Mouse (Mus musculus): ENCODE data around the gene Rnf181. TPM values are rescaled to one million over a fixed set of nuclear protein-coding genes. Genes with fewer than 3 reads are reported as not detected.
A peak's percentile ranks its signal among the peaks of the same experiment; 100 is the strongest.

The Rnf181 gene
- polyA plus RNA-seq, 1 experiment from 2014 or later = 111 TPM

- Histone ChIP-seq H3K4me1 (peaks cover 9% of the 10 kb centered on the region), H3K4me3 (peak overlapping the region; percentile 54), H3K9me3 (no peaks in the 10 kb centered on the region), H3K27me3 (ENCODE audit: poor library complexity, severe bottlenecking) (peaks cover 39% of the 10 kb centered on the region), H3K27ac (peak overlapping the region; percentile 71), H3K36me3 (replicated peaks) (no peaks in the 10 kb centered on the region)
- DNase-seq (ENCODE audit: extremely low spot score, low spot score) = no peak
- WGBS = 46% methylated on average over 7 of the region's 7 CpGs
Measured at GRCm38 (mm10) chr6:72379377-72380130, 12.8 kb upstream of the Rnf181 start.

- Histone ChIP-seq H3K4me3 (no peak overlapping the region), H3K9me3 (no peaks in the 10 kb centered on the region), H3K4me1 (peaks cover 9% of the 10 kb centered on the region), H3K27ac (no peak overlapping the region), H3K27me3 (ENCODE audit: poor library complexity, severe bottlenecking) (peaks cover 39% of the 10 kb centered on the region), H3K36me3 (replicated peaks) (no peaks in the 10 kb centered on the region)
- DNase-seq (ENCODE audit: extremely low spot score, low spot score) = no peak
- 87% methylated on average over 8 of the region's 8 CpGs for WGBS
Measured at GRCm38 (mm10) chr6:72378510-72379234, 11.9 kb upstream of the Rnf181 start.

- Histone ChIP-seq H3K9me3 (no peaks in the 10 kb centered on the region), H3K4me3 (no peak overlapping the region), H3K4me1 (peaks cover 15% of the 10 kb centered on the region), H3K36me3 (replicated peaks) (no peaks in the 10 kb centered on the region), H3K27me3 (ENCODE audit: poor library complexity, severe bottlenecking) (peaks cover 18% of the 10 kb centered on the region), H3K27ac (no peak overlapping the region)
- WGBS = 85% methylated on average over 15 of the region's 15 CpGs
- DNase-seq (ENCODE audit: extremely low spot score, low spot score) = no peak
Measured at GRCm38 (mm10) chr6:72374820-72375563, 8.2 kb upstream of the Rnf181 start.

- H3K4me1 ChIP-seq = peaks cover 11% of the 10 kb centered on the region
- H3K9me3 ChIP-seq = no peaks in the 10 kb centered on the region
- H3K36me3 ChIP-seq (replicated peaks) = no peaks in the 10 kb centered on the region
- no peak for DNase-seq (ENCODE audit: extremely low spot score, low spot score)
- 78% methylated on average over 7 of the region's 7 CpGs for WGBS
- peaks cover 10% of the 10 kb centered on the region for H3K27me3 ChIP-seq (ENCODE audit: poor library complexity, severe bottlenecking)
- H3K4me3 ChIP-seq = no peak overlapping the region
- no peak overlapping the region for H3K27ac ChIP-seq
Measured at GRCm38 (mm10) chr6:72374206-72374605, 7.5 kb upstream of the Rnf181 start.

GRCm38 (mm10) chr6:72373184-72373583 is 6.4 kb upstream of the Rnf181 start:
- no peak for DNase-seq (ENCODE audit: extremely low spot score, low spot score)
- no peaks in the 10 kb centered on the region for H3K27me3 ChIP-seq (ENCODE audit: poor library complexity, severe bottlenecking)
- H3K4me1 ChIP-seq = peaks cover 11% of the 10 kb centered on the region
- H3K4me3 ChIP-seq = no peak overlapping the region
- WGBS = 91% methylated on average over 4 of the region's 4 CpGs
- no peaks in the 10 kb centered on the region for H3K9me3 ChIP-seq
- H3K36me3 ChIP-seq (replicated peaks) = no peaks in the 10 kb centered on the region
- no peak overlapping the region for H3K27ac ChIP-seq

GRCm38 (mm10) chr6:72371571-72371970 is 4.8 kb upstream of the Rnf181 start:
- no peaks in the 10 kb centered on the region for H3K9me3 ChIP-seq
- H3K27ac ChIP-seq = 0 out of 2 replicates have a peak overlapping the region, but pooled peaks have one; percentile 4
- 39% methylated on average over 1 of the region's 1 CpGs for WGBS
- no peaks in the 10 kb centered on the region for H3K36me3 ChIP-seq (replicated peaks)
- H3K27me3 ChIP-seq (ENCODE audit: poor library complexity, severe bottlenecking) = no peaks in the 10 kb centered on the region
- H3K4me3 ChIP-seq = no peak overlapping the region
- H3K4me1 ChIP-seq = peaks cover 11% of the 10 kb centered on the region
- no peak for DNase-seq (ENCODE audit: extremely low spot score, low spot score)

- Histone ChIP-seq H3K27ac (0 out of 2 replicates have a peak overlapping the region, but pooled peaks have one; percentile 4), H3K4me1 (peaks cover 11% of the 10 kb centered on the region)
Measured at GRCm38 (mm10) chr6:72371147-72371546, 4.4 kb upstream of the Rnf181 start.

GRCm38 (mm10) chr6:72370091-72370490 is 3.3 kb upstream of the Rnf181 start:
- no peak overlapping the region for H3K27ac ChIP-seq
- H3K36me3 ChIP-seq (replicated peaks) = no peaks in the 10 kb centered on the region
- H3K4me3 ChIP-seq = no peak overlapping the region
- H3K4me1 ChIP-seq = peaks cover 11% of the 10 kb centered on the region
- 87% methylated on average over 12 of the region's 12 CpGs for WGBS
- no peaks in the 10 kb centered on the region for H3K27me3 ChIP-seq (ENCODE audit: poor library complexity, severe bottlenecking)
- DNase-seq (ENCODE audit: extremely low spot score, low spot score) = no peak
- H3K9me3 ChIP-seq = no peaks in the 10 kb centered on the region

More at GRCm38 (mm10) chr6:72371147-72371546, 4.4 kb upstream of the Rnf181 start:
- no peaks in the 10 kb centered on the region for H3K36me3 ChIP-seq (replicated peaks)
- WGBS = 48% methylated on average over 5 of the region's 5 CpGs
- no peaks in the 10 kb centered on the region for H3K27me3 ChIP-seq (ENCODE audit: poor library complexity, severe bottlenecking)
- H3K4me3 ChIP-seq = no peak overlapping the region
- no peak for DNase-seq (ENCODE audit: extremely low spot score, low spot score)
- no peaks in the 10 kb centered on the region for H3K9me3 ChIP-seq

GRCm38 (mm10) chr6:72369557-72369956 is 2.8 kb upstream of the Rnf181 start:
- H3K36me3 ChIP-seq (replicated peaks) = no peaks in the 10 kb centered on the region
- no peaks in the 10 kb centered on the region for H3K9me3 ChIP-seq
- no peak overlapping the region for H3K27ac ChIP-seq
- no peak for DNase-seq (ENCODE audit: extremely low spot score, low spot score)
- WGBS = 86% methylated on average over 4 of the region's 4 CpGs
- H3K4me1 ChIP-seq = peaks cover 11% of the 10 kb centered on the region
- no peak overlapping the region for H3K4me3 ChIP-seq
- H3K27me3 ChIP-seq (ENCODE audit: poor library complexity, severe bottlenecking) = no peaks in the 10 kb centered on the region

GRCm38 (mm10) chr6:72367460-72367974 is 761 bp upstream of the Rnf181 start:
- DNase-seq (ENCODE audit: extremely low spot score, low spot score) = no peak
- Histone ChIP-seq H3K4me3 (no peak overlapping the region), H3K36me3 (replicated peaks) (no peaks in the 10 kb centered on the region), H3K9me3 (no peaks in the 10 kb centered on the region), H3K27ac (no peak overlapping the region), H3K4me1 (peaks cover 19% of the 10 kb centered on the region), H3K27me3 (ENCODE audit: poor library complexity, severe bottlenecking) (no peaks in the 10 kb centered on the region)
- 77% methylated on average over 4 of the region's 4 CpGs for WGBS

GRCm38 (mm10) chr6:72366304-72366703 is 452 bp downstream of the Rnf181 start:
- DNase-seq (ENCODE audit: extremely low spot score, low spot score) = no peak
- H3K27me3 ChIP-seq (ENCODE audit: poor library complexity, severe bottlenecking) = no peaks in the 10 kb centered on the region
- peaks cover 22% of the 10 kb centered on the region for H3K4me1 ChIP-seq
- H3K9me3 ChIP-seq = no peaks in the 10 kb centered on the region
- H3K27ac ChIP-seq = no peak overlapping the region
- no peaks in the 10 kb centered on the region for H3K36me3 ChIP-seq (replicated peaks)
- WGBS = 69% methylated on average over 3 of the region's 3 CpGs
- H3K4me3 ChIP-seq = no peak overlapping the region

GRCm38 (mm10) chr6:72364985-72365384 is 1.8 kb downstream of the Rnf181 start:
- Histone ChIP-seq H3K4me3 (no peak overlapping the region), H3K27me3 (ENCODE audit: poor library complexity, severe bottlenecking) (no peaks in the 10 kb centered on the region), H3K9me3 (no peaks in the 10 kb centered on the region), H3K36me3 (replicated peaks) (peaks cover 8% of the 10 kb centered on the region), H3K4me1 (peaks cover 26% of the 10 kb centered on the region), H3K27ac (no peak overlapping the region)
- WGBS = 78% methylated on average over 6 of the region's 6 CpGs
- no peak for DNase-seq (ENCODE audit: extremely low spot score, low spot score)

Data from forebrain, embryonic 10.5 days (tissue).